Comparison of ENCODE assay signal across 8 mouse cellular contexts in genomic region chr17:34123518-34123917, GRCm38 (mm10). TPM values are rescaled to one million over a fixed set of nuclear protein-coding genes. Genes with fewer than 3 reads are reported as not detected.
DNase-seq lines count a peak whose midpoint lies in the region; ATAC-seq and TF ChIP-seq lines count a peak whose summit lies in the region.

No protein-coding gene starts in this region.

- H3K9me3 ChIP-seq in forebrain, embryonic 14.5 days (replicated peaks; ENCODE audit: control insufficient read depth, low read length), result no peaks in the 10 kb centered on the region
- no peaks in the 10 kb centered on the region for H3K9me3 ChIP-seq in kidney, postnatal 0 days (replicated peaks; ENCODE audit: low read length)
- no peaks in the 10 kb centered on the region for H3K9me3 ChIP-seq in midbrain, embryonic 14.5 days (ENCODE audit: control insufficient read depth, low read length)

- no peaks in the 10 kb centered on the region for H3K27me3 ChIP-seq in forebrain, embryonic 14.5 days (replicated peaks; ENCODE audit: control insufficient read depth, insufficient read depth, low read length)
- no peaks in the 10 kb centered on the region for H3K27me3 ChIP-seq in kidney, postnatal 0 days (ENCODE audit: insufficient read depth, low read length)
- no peaks in the 10 kb centered on the region for H3K27me3 ChIP-seq in midbrain, embryonic 14.5 days (ENCODE audit: control insufficient read depth, insufficient read depth, low read length)

- no peak for TF ChIP-seq CTCF in kidney, postnatal 0 days (IDR thresholded peaks at IDR 0.05; ENCODE audit: low read depth)

- H3K36me3 ChIP-seq in forebrain, embryonic 14.5 days (ENCODE audit: control insufficient read depth, insufficient read depth, low read length), result peaks cover 4% of the 10 kb centered on the region
- peaks cover 4% of the 10 kb centered on the region; the same call in 1 of the 2 replicates for H3K36me3 ChIP-seq in kidney, postnatal 0 days (ENCODE audit: insufficient read depth, low read length)
- H3K36me3 ChIP-seq in midbrain, embryonic 14.5 days (ENCODE audit: control insufficient read depth, insufficient read depth, low read length), result peaks cover 6% of the 10 kb centered on the region

- H3K27ac ChIP-seq in forebrain, embryonic 14.5 days (ENCODE audit: low read depth, low read length), result no peak overlapping the region
- H3K27ac ChIP-seq in kidney, postnatal 0 days, result peak overlapping the region; percentile 100
- no peak overlapping the region; the same call in 1 of the 2 replicates for H3K27ac ChIP-seq in midbrain, embryonic 14.5 days (replicated peaks; ENCODE audit: low read depth, low read length)

- H3K4me2 ChIP-seq in forebrain, embryonic 14.5 days (ENCODE audit: low read length), result peak overlapping the region; percentile 94
- peak overlapping the region; percentile 95 for H3K4me2 ChIP-seq in kidney, postnatal 0 days (ENCODE audit: low read length)
- peak overlapping the region; percentile 98 for H3K4me2 ChIP-seq in midbrain, embryonic 14.5 days (ENCODE audit: low read length)

- no peak for ATAC-seq in cerebellum, adult (ENCODE audit: insufficient number of reproducible peaks, low FRiP score, low TSS enrichment)
- ATAC-seq in forebrain, embryonic 14.5 days, result no peak
- ATAC-seq in kidney, postnatal 0 days (replicated peaks; ENCODE audit: low FRiP score, low read depth), result no peak
- ATAC-seq in midbrain, embryonic 14.5 days (ENCODE audit: low FRiP score, low TSS enrichment), result no peak

- DNase-seq in cerebellum, adult 11 months, result peak; percentile 28
- DNase-seq in ES-CJ7 (ENCODE audit: low read depth, low spot score), result peak; percentile 71
- DNase-seq in forebrain, embryonic 14.5 days (ENCODE audit: low spot score), result no peak
- peak; percentile 82 for DNase-seq in kidney, postnatal 0 days (ENCODE audit: low spot score)
- DNase-seq in midbrain, embryonic 14.5 days, result no peak
- DNase-seq in urinary bladder, postnatal 14 days (ENCODE audit: low spot score), result no peak
- no peak for DNase-seq in layer of hippocampus, adult 11-12 months (ENCODE audit: low spot score)

- 5% methylated on average over 2 of the region's 2 CpGs for WGBS in forebrain, embryonic 14.5 days
- WGBS in kidney, postnatal 0 days, result 1% methylated on average over 2 of the region's 2 CpGs
- WGBS in midbrain, embryonic 14.5 days, result 4% methylated on average over 2 of the region's 2 CpGs

- peak overlapping the region; percentile 99 for H3K4me3 ChIP-seq in forebrain, embryonic 14.5 days (ENCODE audit: low read depth, low read length)
- H3K4me3 ChIP-seq in kidney, postnatal 0 days (replicated peaks; ENCODE audit: low read depth, low read length), result peak overlapping the region; percentile 95
- H3K4me3 ChIP-seq in midbrain, embryonic 14.5 days (replicated peaks; ENCODE audit: low read depth, low read length), result peak overlapping the region; percentile 92

- H3K9ac ChIP-seq in forebrain, embryonic 14.5 days (ENCODE audit: low read length), result peak overlapping the region; percentile 98
- H3K9ac ChIP-seq in kidney, postnatal 0 days (ENCODE audit: low read depth, low read length), result peak overlapping the region; percentile 97
- H3K9ac ChIP-seq in midbrain, embryonic 14.5 days (replicated peaks; ENCODE audit: low read length), result peak overlapping the region; percentile 97; the same call in 1 of the 2 replicates

- peaks cover 12% of the 10 kb centered on the region for H3K4me1 ChIP-seq in forebrain, embryonic 14.5 days (ENCODE audit: control insufficient read depth, insufficient read depth, low read length)
- peaks cover 19% of the 10 kb centered on the region for H3K4me1 ChIP-seq in kidney, postnatal 0 days (replicated peaks; ENCODE audit: insufficient read depth, low read length)
- peaks cover 11% of the 10 kb centered on the region for H3K4me1 ChIP-seq in midbrain, embryonic 14.5 days (ENCODE audit: control insufficient read depth, insufficient read depth, low read length)

RNA-seq across cellular contexts. Expression of gene Brd2, which starts 1.1 kb away (rescaled TPM):
- polyA plus RNA-seq in forebrain, embryonic 14.5 days (2014; fragmentation: Nextera tagmentation; extraction: Ambion mirVana), result 118 and 137 TPM in 2 replicates
- 90.2 and 100 TPM in 2 replicates for polyA plus RNA-seq in kidney, postnatal 0 days (2015; fragmentation: Nextera tagmentation; extraction: Ambion mirVana)
- polyA plus RNA-seq in midbrain, embryonic 14.5 days (2014; fragmentation: Nextera tagmentation; extraction: Ambion mirVana), result 160 and 171 TPM in 2 replicates

RNA-seq across cellular contexts. Expression of gene H2-DMa, which starts 4.2 kb away (rescaled TPM):
- polyA plus RNA-seq in forebrain, embryonic 14.5 days (2014; fragmentation: Nextera tagmentation; extraction: Ambion mirVana), result 11.0 and 11.6 TPM in 2 replicates
- polyA plus RNA-seq in kidney, postnatal 0 days (2015; fragmentation: Nextera tagmentation; extraction: Ambion mirVana), result 18.6 and 20.6 TPM in 2 replicates
- polyA plus RNA-seq in midbrain, embryonic 14.5 days (2014; fragmentation: Nextera tagmentation; extraction: Ambion mirVana), result 16.7 and 20.4 TPM in 2 replicates

RNA-seq across cellular contexts. Expression of gene H2-DMb2, which starts 19.6 kb away (rescaled TPM):
- polyA plus RNA-seq in forebrain, embryonic 14.5 days (2014; fragmentation: Nextera tagmentation; extraction: Ambion mirVana), result 0.18 and 0.36 TPM in 2 replicates
- 15.3 and 19.4 TPM in 2 replicates for polyA plus RNA-seq in kidney, postnatal 0 days (2015; fragmentation: Nextera tagmentation; extraction: Ambion mirVana)
- polyA plus RNA-seq in midbrain, embryonic 14.5 days (2014; fragmentation: Nextera tagmentation; extraction: Ambion mirVana), result 0.15 and 0.18 TPM in 2 replicates

RNA-seq across cellular contexts. Expression of gene H2-DMb1, which starts 29.4 kb away (rescaled TPM):
- polyA plus RNA-seq in forebrain, embryonic 14.5 days (2014; fragmentation: Nextera tagmentation; extraction: Ambion mirVana), result 0.66 and 1.2 TPM in 2 replicates
- 12.9 and 13.5 TPM in 2 replicates for polyA plus RNA-seq in kidney, postnatal 0 days (2015; fragmentation: Nextera tagmentation; extraction: Ambion mirVana)
- polyA plus RNA-seq in midbrain, embryonic 14.5 days (2014; fragmentation: Nextera tagmentation; extraction: Ambion mirVana), result 0.38 and 0.91 TPM in 2 replicates

RNA-seq across cellular contexts. Expression of gene H2-Oa, which starts 31.4 kb away (rescaled TPM):
- polyA plus RNA-seq in forebrain, embryonic 14.5 days (2014; fragmentation: Nextera tagmentation; extraction: Ambion mirVana), result 0.22 TPM in 1 of 2 replicates, not detected in the other
- 0.83 and 0.95 TPM in 2 replicates for polyA plus RNA-seq in kidney, postnatal 0 days (2015; fragmentation: Nextera tagmentation; extraction: Ambion mirVana)
- not detected in 2 replicates for polyA plus RNA-seq in midbrain, embryonic 14.5 days (2014; fragmentation: Nextera tagmentation; extraction: Ambion mirVana)

Comparison
In these comparisons a context has a peak if more than half of its experiments do, and no peak if none do; other contexts are left out.
1. DNase-seq: peak in cerebellum, adult 11 months (single experiment), ES-CJ7 (single experiment) and kidney, postnatal 0 days (single experiment); none in forebrain, embryonic 14.5 days (single experiment), midbrain, embryonic 14.5 days (single experiment), urinary bladder, postnatal 14 days (single experiment) and layer of hippocampus, adult 11-12 months (single experiment).
2. RNA of gene H2-DMb2, which starts 19.6 kb away (polyA plus RNA-seq): 15.3 to 19.4 TPM in kidney, postnatal 0 days; 0.15 to 0.18 TPM in midbrain, embryonic 14.5 days and 0.18 to 0.36 TPM in forebrain, embryonic 14.5 days; every median in the first group is over 10 times any median in the second.
3. Peak in every context shown above with its lines, with median percentiles within 50 percentile points of each other: H3K4me2 ChIP-seq, H3K4me3 ChIP-seq and H3K9ac ChIP-seq.